Mouse (Mus musculus) heart, embryonic 13.5 days (tissue): ENCODE results near the gene Gpr176. TPM values are rescaled to one million over a fixed set of nuclear protein-coding genes. Genes with fewer than 3 reads are reported as not detected.

ENCODE experiments used
- ATAC-seq: fragments of 200-750 bp; cut with Nextera tagmentation; 2 replicates; pipeline ENCODE4 v1.8.0; 2017; ENCODE audit warnings: moderate TSS enrichment; ENCODE audit not compliant: insufficient number of reproducible peaks, low FRiP score, low TSS enrichment; ENCODE audit errors: extremely low read depth
- H3K27ac ChIP-seq: fragments of 300-500 bp; sonication (generic); replicated peaks from 2 replicates; pipeline ENCODE4 v1.5.1; 2015; ENCODE audit warnings: moderate library complexity, mild to moderate bottlenecking, inconsistent platforms
- H3K27me3 ChIP-seq: fragments of 300-500 bp; sonication (generic); replicated peaks from 2 replicates; pipeline ENCODE4 v1.6.1; 2015; ENCODE audit warnings: mild to moderate bottlenecking, inconsistent platforms
- H3K36me3 ChIP-seq: fragments of 300-500 bp; sonication (generic); 2 replicates; pipeline ENCODE4 v1.6.1; 2015; ENCODE audit warnings: mild to moderate bottlenecking, inconsistent platforms
- H3K4me1 ChIP-seq: fragments of 300-500 bp; sonication (generic); 2 replicates; pipeline ENCODE4 v1.6.1; 2015; ENCODE audit warnings: inconsistent platforms
- H3K4me2 ChIP-seq: fragments of 300-500 bp; sonication (generic); 2 replicates; pipeline ENCODE4 v1.6.1; 2015; ENCODE audit warnings: inconsistent platforms, mild to moderate bottlenecking, moderate library complexity
- H3K4me3 ChIP-seq: fragments of 300-500 bp; sonication (generic); 2 replicates; pipeline ENCODE4 v1.5.1; 2015; ENCODE audit warnings: moderate library complexity, mild to moderate bottlenecking, inconsistent platforms
- H3K9ac ChIP-seq: fragments of 300-500 bp; sonication (generic); 2 replicates; pipeline ENCODE4 v1.6.1; 2015; ENCODE audit warnings: inconsistent platforms, mild to moderate bottlenecking, moderate library complexity
- H3K9me3 ChIP-seq: fragments of 300-500 bp; sonication (generic); 2 replicates; pipeline ENCODE4 v1.6.1; 2016; ENCODE audit warnings: inconsistent platforms
- WGBS: fragments of 180-500 bp; shearing (Covaris S2); methylation state at CpG from one replicate; pipeline ENCODE4 v1.1.7; 2015; ENCODE audit warnings: mixed read lengths; 5-methylcytosine and 5-hydroxymethylcytosine counted together
- polyA plus RNA-seq: library from polyadenylated mRNA; unstranded; fragments of >200 nt; fragmentation: Nextera tagmentation; extraction: Ambion mirVana; gene quantifications from 2 replicates; pipeline ENCODE4 v1.2.1, GENCODE M21; 2015

Gpr176 gene
- polyA plus RNA-seq = 0.19 and 0.32 TPM in 2 replicates

GRCm38 (mm10) chr2:118372901-118373571 is at the start of gene Gpr176:
Gene Gpr176, minus strand, starts transcription at chr2:118373419.
- Histone ChIP-seq H3K4me2 (peak within 1 kb of the TSS; percentile 81), H3K27ac (no peak within 1 kb of the TSS)

DNA sequence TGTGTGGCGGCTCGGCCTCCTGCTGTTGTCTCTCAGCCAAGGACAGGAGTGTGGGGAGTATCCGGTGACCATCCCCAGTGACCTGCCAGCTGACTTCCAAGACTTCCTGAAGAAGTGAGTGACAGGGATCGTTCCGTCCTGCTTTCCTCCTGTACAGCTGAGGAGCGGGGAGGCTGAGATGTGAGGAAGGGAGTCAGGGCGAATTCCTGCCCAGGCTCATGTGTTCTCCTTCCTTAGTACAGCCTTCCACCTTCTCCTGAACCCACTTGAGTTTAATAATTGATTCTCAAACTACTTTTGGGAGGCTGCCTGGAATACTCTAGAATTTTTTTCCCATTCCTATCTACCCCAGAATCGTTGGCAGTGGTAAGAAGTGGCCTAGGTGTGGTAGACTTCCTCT is 49.2 kb upstream of the Gpr176 start:
- no peak overlapping the region for H3K4me2 ChIP-seq
- 0 out of 2 replicates have a peak, but pooled peaks cover 4% of the 10 kb centered on the region for H3K4me1 ChIP-seq
- no peaks in the 10 kb centered on the region for H3K27me3 ChIP-seq
- no peaks in the 10 kb centered on the region for H3K9me3 ChIP-seq
- H3K9ac ChIP-seq = no peak overlapping the region
- no peak for ATAC-seq
- no peak overlapping the region for H3K4me3 ChIP-seq
- 78% methylated on average over 8 of the region's 8 CpGs for WGBS
- H3K27ac ChIP-seq = no peak overlapping the region
- peaks cover 82% of the 10 kb centered on the region for H3K36me3 ChIP-seq

More at GRCm38 (mm10) chr2:118372901-118373571, at the start of gene Gpr176:
- peak within 1 kb of the TSS; percentile 74 for H3K9ac ChIP-seq
- peaks cover 18% of the 10 kb centered on the region for H3K4me1 ChIP-seq
- ATAC-seq = peak; percentile 42; the same call in 1 of the 2 replicates
- 2% methylated on average over 52 of the region's 59 CpGs for WGBS
- H3K36me3 ChIP-seq = no peaks in the 10 kb centered on the region
- H3K27me3 ChIP-seq = peaks cover 56% of the 10 kb centered on the region
- peak within 1 kb of the TSS; percentile 56 for H3K4me3 ChIP-seq
- H3K9me3 ChIP-seq = no peaks in the 10 kb centered on the region

GRCm38 (mm10) chr2:118421951-118422350 is 48.7 kb upstream of the Gpr176 start:
- 84% methylated on average over 15 of the region's 15 CpGs for WGBS
- Histone ChIP-seq H3K9me3 (no peaks in the 10 kb centered on the region), H3K9ac (no peak overlapping the region), H3K4me2 (no peak overlapping the region), H3K27ac (no peak overlapping the region), H3K36me3 (peaks cover 82% of the 10 kb centered on the region), H3K27me3 (no peaks in the 10 kb centered on the region), H3K4me1 (0 out of 2 replicates have a peak, but pooled peaks cover 4% of the 10 kb centered on the region), H3K4me3 (no peak overlapping the region)
- ATAC-seq = no peak

DNA sequence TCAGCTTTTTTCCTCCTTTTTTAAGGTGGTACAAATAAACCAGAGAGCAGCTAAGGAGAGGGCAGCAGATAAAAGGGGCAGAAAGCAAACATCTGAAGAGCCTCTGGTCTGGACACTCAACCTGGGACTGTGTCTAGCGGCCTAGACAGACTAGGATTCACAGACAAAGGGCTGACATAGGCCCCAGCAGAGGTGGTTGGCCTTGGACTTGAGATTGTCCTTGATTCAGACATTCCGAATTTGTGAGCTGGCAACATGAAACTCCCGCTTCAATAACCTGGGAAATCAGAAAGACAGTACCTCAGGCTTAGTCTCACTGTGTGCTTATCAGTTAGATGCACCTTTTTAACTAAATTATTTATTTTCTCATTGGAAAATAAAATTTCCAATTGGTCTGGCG is 44.9 kb upstream of the Gpr176 start:
- Histone ChIP-seq H3K4me2 (no peak overlapping the region), H3K36me3 (peaks cover 91% of the 10 kb centered on the region), H3K9me3 (no peaks in the 10 kb centered on the region), H3K9ac (no peak overlapping the region), H3K4me1 (0 out of 2 replicates have a peak, but pooled peaks cover 4% of the 10 kb centered on the region), H3K27ac (no peak overlapping the region), H3K4me3 (no peak overlapping the region), H3K27me3 (no peaks in the 10 kb centered on the region)
- 78% methylated on average over 4 of the region's 4 CpGs for WGBS
- no peak for ATAC-seq

DNA sequence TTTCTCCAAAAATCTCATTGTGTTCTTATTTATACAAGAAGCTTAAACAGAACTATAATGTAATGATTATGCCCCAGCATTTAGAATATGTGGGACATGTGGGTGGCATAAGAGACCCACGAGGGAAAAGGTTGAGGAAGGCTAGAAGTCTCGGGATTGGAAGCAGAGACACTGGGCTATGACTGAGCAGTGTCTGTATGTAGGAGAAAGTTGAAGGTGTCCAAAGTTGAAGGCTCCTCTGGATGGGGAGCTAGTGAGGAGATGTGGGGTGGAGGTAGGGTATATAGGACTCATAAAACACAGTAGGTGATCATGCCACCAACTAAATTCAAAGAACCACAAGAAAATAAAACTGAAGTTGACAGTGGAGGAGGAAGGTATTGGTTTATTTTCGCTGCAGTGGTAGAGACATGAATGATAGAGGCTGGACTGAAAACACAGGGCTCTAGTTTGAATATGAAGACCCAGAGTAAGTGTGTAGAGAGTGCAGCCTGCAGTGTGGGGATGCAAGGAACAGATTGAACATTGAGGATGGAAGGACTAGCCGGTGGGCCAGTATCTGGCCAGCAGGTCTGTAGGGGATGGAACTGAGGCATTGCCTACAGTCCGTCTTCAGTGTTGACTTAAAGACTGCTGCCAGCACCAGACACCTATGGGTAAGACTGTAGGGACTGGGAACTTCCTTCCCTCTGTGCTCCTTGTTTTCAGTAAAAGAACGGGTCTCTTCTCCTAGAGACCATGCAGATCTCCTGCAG is 42.6 kb upstream of the Gpr176 start:
- peaks cover 95% of the 10 kb centered on the region for H3K36me3 ChIP-seq
- H3K4me3 ChIP-seq = no peak overlapping the region
- no peak overlapping the region for H3K9ac ChIP-seq
- H3K9me3 ChIP-seq = peaks cover 5% of the 10 kb centered on the region; the same call in 1 of the 2 replicates
- H3K4me1 ChIP-seq = 0 out of 2 replicates have a peak, but pooled peaks cover 4% of the 10 kb centered on the region
- WGBS = 88% methylated on average over 6 of the region's 6 CpGs
- no peak overlapping the region for H3K27ac ChIP-seq
- H3K27me3 ChIP-seq = no peaks in the 10 kb centered on the region
- no peak overlapping the region for H3K4me2 ChIP-seq
- no peak; the same call in 1 of the 2 replicates for ATAC-seq

GRCm38 (mm10) chr2:118412821-118413220 is 39.6 kb upstream of the Gpr176 start:
- H3K4me2 ChIP-seq = no peak overlapping the region
- H3K27ac ChIP-seq = no peak overlapping the region
- no peak overlapping the region for H3K4me3 ChIP-seq
- whole genome bisulfite sequencing = 87% methylated on average over 11 of the region's 11 CpGs
- peaks cover 85% of the 10 kb centered on the region for H3K36me3 ChIP-seq
- H3K9ac ChIP-seq = no peak overlapping the region
- no peaks in the 10 kb centered on the region for H3K27me3 ChIP-seq
- peaks cover 5% of the 10 kb centered on the region; the same call in 1 of the 2 replicates for H3K9me3 ChIP-seq
- ATAC-seq = no peak
- no peaks in the 10 kb centered on the region for H3K4me1 ChIP-seq

- Histone ChIP-seq H3K27me3 (no peaks in the 10 kb centered on the region), H3K27ac (no peak overlapping the region), H3K4me2 (no peak overlapping the region), H3K9me3 (peaks cover 5% of the 10 kb centered on the region; the same call in 1 of the 2 replicates), H3K9ac (no peak overlapping the region), H3K36me3 (peaks cover 71% of the 10 kb centered on the region), H3K4me3 (no peak overlapping the region), H3K4me1 (no peaks in the 10 kb centered on the region)
- ATAC-seq = no peak
- 71% methylated on average over 4 of the region's 4 CpGs for WGBS
Observed at GRCm38 (mm10) chr2:118408336-118408895, 35.2 kb upstream of the Gpr176 start.

DNA sequence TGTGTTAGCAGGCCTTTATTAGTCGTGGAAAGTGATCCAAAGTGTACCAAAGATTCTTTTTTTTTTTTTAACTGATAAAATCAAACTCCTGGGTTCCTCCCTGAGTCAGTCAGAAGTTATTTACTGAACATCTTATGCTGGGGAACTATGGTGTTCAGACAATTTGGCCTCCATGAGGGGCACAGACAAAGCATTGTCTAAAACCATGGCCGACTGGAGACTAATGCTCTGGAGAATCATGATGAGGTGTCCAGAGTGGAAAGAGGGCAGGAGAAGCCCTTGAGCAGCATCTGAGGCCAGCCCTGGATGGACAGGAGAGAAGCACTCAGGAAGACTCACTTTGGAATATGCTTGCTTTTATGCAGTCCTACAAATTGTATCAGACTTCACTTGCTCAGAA is 33.6 kb upstream of the Gpr176 start:
- no peak for ATAC-seq
- Histone ChIP-seq H3K27me3 (no peaks in the 10 kb centered on the region), H3K36me3 (peaks cover 65% of the 10 kb centered on the region), H3K27ac (no peak overlapping the region), H3K9ac (no peak overlapping the region), H3K4me1 (no peaks in the 10 kb centered on the region), H3K9me3 (0 out of 2 replicates have a peak, but pooled peaks cover under 1% of the 10 kb centered on the region), H3K4me2 (no peak overlapping the region), H3K4me3 (no peak overlapping the region)
- 74% methylated on average over 2 of the region's 2 CpGs for WGBS

DNA sequence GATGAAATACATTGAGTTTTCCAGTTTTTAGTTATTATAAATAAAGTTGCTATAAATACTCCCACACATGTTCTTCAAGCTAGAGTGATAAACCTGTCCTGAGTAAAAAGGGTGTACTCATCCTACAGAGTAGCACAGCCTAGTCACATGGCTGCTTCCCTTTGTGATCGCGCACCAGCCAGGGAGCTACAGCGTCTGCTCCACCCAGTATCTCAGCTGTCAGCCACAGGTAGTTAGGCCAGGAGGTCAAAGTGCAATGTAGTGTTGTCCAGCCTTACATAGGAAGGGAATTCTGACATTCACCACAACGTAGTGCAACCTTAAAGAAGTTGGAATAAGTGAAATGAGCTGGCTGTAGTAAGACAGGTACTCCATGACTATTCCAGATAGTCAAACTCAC is 32.3 kb upstream of the Gpr176 start:
- no peak for ATAC-seq
- no peak overlapping the region for H3K9ac ChIP-seq
- peaks cover 63% of the 10 kb centered on the region for H3K36me3 ChIP-seq

DNA sequence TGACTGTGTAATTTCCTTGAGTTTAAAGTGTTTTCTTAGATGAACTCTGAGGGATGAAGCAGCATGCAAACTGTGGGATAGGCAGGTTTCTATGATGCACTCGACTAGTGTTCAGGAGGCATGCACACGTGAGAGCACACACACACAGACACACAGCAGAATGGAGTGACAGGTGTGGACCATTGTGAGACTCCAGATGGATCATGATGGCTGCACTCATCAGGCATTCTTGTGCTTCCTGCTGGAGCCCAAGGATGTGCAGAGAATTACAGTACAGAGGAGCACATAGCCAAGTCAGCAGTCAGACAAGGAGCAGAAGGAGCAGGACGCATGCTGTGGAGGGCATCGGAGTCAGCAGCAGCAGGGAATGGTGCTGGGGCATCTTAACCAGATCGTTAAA is 31.1 kb upstream of the Gpr176 start:
- Histone ChIP-seq H3K4me2 (no peak overlapping the region), H3K4me1 (no peaks in the 10 kb centered on the region), H3K9ac (no peak overlapping the region), H3K36me3 (peaks cover 56% of the 10 kb centered on the region), H3K4me3 (no peak overlapping the region), H3K27ac (no peak overlapping the region), H3K9me3 (no peaks in the 10 kb centered on the region), H3K27me3 (no peaks in the 10 kb centered on the region)
- WGBS = 86% methylated on average over 5 of the region's 5 CpGs
- no peak for ATAC-seq

More for the DNA sequence above, 32.3 kb upstream of the Gpr176 start:
- H3K9me3 ChIP-seq = no peaks in the 10 kb centered on the region
- H3K27me3 ChIP-seq = no peaks in the 10 kb centered on the region
- H3K27ac ChIP-seq = no peak overlapping the region
- no peak overlapping the region for H3K4me2 ChIP-seq
- H3K4me3 ChIP-seq = no peak overlapping the region
- no peaks in the 10 kb centered on the region for H3K4me1 ChIP-seq
- WGBS = 83% methylated on average over 4 of the region's 4 CpGs
